Mouse (Mus musculus): ENCODE results near the gene Slc10a6. TPM values are rescaled to one million over a fixed set of nuclear protein-coding genes. Genes with fewer than 3 reads are reported as not detected.

Slc10a6 gene
- polyA plus RNA-seq, 1 experiment from 2014 or later, result 8.4 TPM

DNA sequence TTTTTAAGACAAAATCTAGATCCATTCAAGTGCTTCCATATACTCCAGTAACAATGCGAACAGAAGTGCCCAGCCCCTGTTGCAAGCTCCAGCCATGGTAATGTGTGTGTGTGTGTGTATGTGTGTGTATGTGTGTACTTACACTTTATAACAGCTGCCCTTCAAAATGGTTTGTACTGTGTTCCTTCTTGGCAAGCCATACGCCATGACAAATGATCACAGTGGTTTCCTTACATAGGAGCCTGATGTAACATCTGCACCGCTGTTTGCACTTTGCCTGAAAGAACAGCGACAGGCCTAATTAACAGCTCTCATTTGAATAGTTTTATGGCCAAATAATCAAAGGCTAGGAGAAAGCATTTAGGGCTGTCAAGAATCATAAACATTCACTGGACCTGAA, 25.6 kb upstream of the Slc10a6 start:
- no peak for ATAC-seq (ENCODE audit: insufficient number of reproducible peaks, low FRiP score, low TSS enrichment, low read depth)
- peak overlapping the region; percentile 98; the same call in 1 of the 2 replicates for H3K4me2 ChIP-seq
- H3K9ac ChIP-seq, result no peak overlapping the region
- H3K36me3 ChIP-seq, result no peaks in the 10 kb centered on the region
- WGBS, result 54% methylated on average over 4 of the region's 4 CpGs
- H3K4me1 ChIP-seq, result peaks cover 9% of the 10 kb centered on the region
- no peak overlapping the region for H3K27ac ChIP-seq
- peaks cover 3% of the 10 kb centered on the region; the same call in 1 of the 2 replicates for H3K27me3 ChIP-seq
- no peaks in the 10 kb centered on the region for H3K9me3 ChIP-seq
- peak overlapping the region; percentile 56; the same call in 1 of the 2 replicates for H3K4me3 ChIP-seq

DNA sequence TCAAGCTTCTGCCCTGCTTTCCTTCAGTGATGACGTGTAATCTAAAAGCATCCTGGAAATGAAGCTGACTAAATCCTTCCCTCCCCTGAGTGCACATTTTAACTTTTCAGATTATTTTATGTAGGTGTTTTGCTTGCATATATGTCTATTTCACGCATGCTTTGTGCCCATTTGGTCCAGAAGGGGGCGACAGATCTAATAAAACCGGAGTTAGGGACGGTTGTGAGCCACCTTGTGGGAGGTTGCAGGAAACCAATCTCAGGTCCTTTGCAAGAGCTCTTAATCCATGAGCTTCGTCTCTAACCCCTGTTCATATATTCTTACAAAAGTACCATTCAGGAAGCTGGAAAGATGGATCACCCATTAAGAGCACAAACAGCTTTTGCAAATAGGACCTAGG, 25.0 kb upstream of the Slc10a6 start:
- no peak for ATAC-seq (ENCODE audit: insufficient number of reproducible peaks, low FRiP score, low TSS enrichment, low read depth)
- no peaks in the 10 kb centered on the region for H3K36me3 ChIP-seq
- no peaks in the 10 kb centered on the region for H3K9me3 ChIP-seq
- peaks cover 3% of the 10 kb centered on the region; the same call in 1 of the 2 replicates for H3K27me3 ChIP-seq
- peaks cover 9% of the 10 kb centered on the region for H3K4me1 ChIP-seq
- H3K27ac ChIP-seq, result no peak overlapping the region
- no peak overlapping the region for H3K4me2 ChIP-seq
- no peak overlapping the region for H3K4me3 ChIP-seq
- 37% methylated on average over 6 of the region's 6 CpGs for WGBS
- H3K9ac ChIP-seq, result no peak overlapping the region

DNA sequence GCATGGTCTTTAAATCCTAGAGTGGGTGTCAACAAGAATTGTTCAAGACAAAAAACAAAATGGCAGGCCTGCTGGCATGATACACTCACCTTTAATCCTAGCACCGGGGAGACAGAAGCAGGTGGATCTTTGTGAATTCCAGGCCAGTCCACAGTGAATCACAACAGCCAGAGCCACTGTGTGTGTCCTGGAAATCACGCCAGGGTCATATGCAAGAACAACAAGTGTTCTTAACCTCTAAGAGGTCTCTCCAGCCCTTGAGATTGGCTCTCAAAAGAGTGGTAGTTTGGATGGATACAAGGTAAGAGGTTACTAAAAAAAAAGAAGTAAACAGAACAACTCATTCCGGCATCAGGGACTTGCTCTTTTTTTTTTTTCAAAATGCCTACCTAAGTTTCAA, 18.1 kb upstream of the Slc10a6 start:
- ATAC-seq (ENCODE audit: insufficient number of reproducible peaks, low FRiP score, low TSS enrichment, low read depth), result no peak
- no peak overlapping the region for H3K9ac ChIP-seq
- WGBS, result 77% methylated on average over 3 of the region's 3 CpGs
- H3K27me3 ChIP-seq, result no peaks in the 10 kb centered on the region
- H3K36me3 ChIP-seq, result no peaks in the 10 kb centered on the region
- no peaks in the 10 kb centered on the region for H3K4me1 ChIP-seq
- H3K9me3 ChIP-seq, result no peaks in the 10 kb centered on the region
- H3K27ac ChIP-seq, result no peak overlapping the region
- no peak overlapping the region for H3K4me3 ChIP-seq
- H3K4me2 ChIP-seq, result no peak overlapping the region

DNA sequence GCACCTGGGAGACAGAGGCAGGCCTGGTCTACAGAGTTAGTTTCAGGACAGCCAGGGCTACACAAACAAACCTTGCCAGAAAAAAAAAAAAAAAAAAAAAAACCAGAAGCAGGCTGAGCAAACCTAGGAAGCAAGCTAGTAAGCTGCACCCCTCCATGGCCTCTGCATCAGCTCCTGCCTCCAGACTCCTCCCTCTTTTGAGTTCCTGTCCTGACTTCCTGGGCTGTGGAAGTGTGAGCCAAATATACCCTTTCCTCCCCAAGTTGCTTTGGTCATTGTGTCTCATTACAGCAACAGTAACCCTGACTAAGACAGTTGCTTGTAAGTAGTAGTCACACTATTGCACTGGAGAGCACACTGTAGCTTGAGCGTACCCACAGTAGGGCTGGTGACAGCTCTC, 15.0 kb upstream of the Slc10a6 start:
- Histone ChIP-seq H3K27ac (no peak overlapping the region), H3K4me1 (no peaks in the 10 kb centered on the region), H3K27me3 (no peaks in the 10 kb centered on the region), H3K36me3 (no peaks in the 10 kb centered on the region), H3K9ac (no peak overlapping the region), H3K4me3 (no peak overlapping the region), H3K9me3 (no peaks in the 10 kb centered on the region), H3K4me2 (no peak overlapping the region)
- no peak for ATAC-seq (ENCODE audit: insufficient number of reproducible peaks, low FRiP score, low TSS enrichment, low read depth)
- 94% methylated on average over 1 of the region's 1 CpGs for WGBS

DNA sequence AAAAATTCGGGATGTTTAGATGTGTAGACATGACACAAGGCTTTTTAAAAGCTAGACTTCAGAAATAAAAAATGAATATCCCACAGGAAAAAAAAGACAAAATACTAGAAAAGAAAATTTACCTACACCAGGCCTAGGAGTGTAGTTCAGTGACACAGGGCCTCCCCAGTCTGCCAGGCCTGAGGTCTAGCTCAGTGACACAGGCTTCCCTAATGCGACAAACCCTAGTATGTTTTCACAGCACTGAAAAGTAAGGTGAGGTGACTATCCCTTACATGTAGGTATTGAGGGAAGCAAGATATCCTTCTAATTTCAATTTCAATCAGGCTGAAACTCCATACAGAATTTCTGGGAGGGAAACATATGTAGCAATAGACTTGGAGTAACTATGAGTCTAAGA, 8.0 kb upstream of the Slc10a6 start:
- no peak overlapping the region for H3K9ac ChIP-seq
- WGBS, result 71% methylated on average over 2 of the region's 2 CpGs
- no peaks in the 10 kb centered on the region for H3K9me3 ChIP-seq
- H3K27ac ChIP-seq, result no peak overlapping the region
- H3K4me3 ChIP-seq, result no peak overlapping the region
- no peak overlapping the region for H3K4me2 ChIP-seq
- H3K4me1 ChIP-seq, result no peaks in the 10 kb centered on the region
- ATAC-seq (ENCODE audit: insufficient number of reproducible peaks, low FRiP score, low TSS enrichment, low read depth), result no peak
- H3K36me3 ChIP-seq, result no peaks in the 10 kb centered on the region
- H3K27me3 ChIP-seq, result no peaks in the 10 kb centered on the region

DNA sequence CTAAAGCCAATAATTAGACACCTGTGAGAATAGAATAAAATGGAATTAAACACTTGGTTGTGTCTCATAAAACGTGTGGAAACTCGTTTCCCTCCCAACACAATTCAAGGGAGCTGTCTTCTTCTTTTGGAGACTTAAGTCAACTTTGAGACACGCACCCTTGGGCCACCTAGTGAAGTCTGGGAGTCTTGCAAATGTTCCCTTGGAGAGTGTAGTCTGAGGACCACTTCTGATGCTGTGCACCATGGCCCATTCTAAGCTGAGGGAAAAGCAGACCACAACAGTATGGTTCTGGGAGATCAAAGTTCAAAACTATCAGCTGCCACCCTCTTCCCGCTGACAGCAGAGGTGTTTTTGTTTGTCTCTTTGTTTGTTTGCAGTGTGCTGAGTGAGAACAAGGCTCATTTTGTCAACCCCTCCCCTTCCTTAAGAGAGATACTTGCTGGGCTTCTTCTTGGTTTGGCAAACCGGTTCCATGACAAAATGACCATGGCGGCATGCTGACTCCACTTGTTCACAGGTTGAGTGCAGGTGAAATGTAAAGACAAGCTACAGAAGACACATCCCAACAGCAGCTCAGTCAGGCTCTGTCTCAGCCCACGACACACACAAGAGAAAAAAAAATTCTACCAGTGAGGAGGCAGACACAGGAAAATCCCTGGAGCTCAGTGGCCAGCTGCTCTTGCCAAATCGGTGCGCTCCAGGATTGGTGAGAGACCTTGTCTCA, 814 bp upstream of the Slc10a6 start:
- Histone ChIP-seq H3K36me3 (no peaks in the 10 kb centered on the region), H3K4me1 (peaks cover 15% of the 10 kb centered on the region; the same call in 1 of the 2 replicates), H3K4me2 (no peak overlapping the region), H3K4me3 (no peak overlapping the region), H3K27me3 (no peaks in the 10 kb centered on the region), H3K9ac (no peak overlapping the region), H3K9me3 (no peaks in the 10 kb centered on the region), H3K27ac (no peak overlapping the region; the same call in 1 of the 2 replicates)
- no peak for ATAC-seq (ENCODE audit: insufficient number of reproducible peaks, low FRiP score, low TSS enrichment, low read depth)
- WGBS, result 61% methylated on average over 9 of the region's 9 CpGs

DNA sequence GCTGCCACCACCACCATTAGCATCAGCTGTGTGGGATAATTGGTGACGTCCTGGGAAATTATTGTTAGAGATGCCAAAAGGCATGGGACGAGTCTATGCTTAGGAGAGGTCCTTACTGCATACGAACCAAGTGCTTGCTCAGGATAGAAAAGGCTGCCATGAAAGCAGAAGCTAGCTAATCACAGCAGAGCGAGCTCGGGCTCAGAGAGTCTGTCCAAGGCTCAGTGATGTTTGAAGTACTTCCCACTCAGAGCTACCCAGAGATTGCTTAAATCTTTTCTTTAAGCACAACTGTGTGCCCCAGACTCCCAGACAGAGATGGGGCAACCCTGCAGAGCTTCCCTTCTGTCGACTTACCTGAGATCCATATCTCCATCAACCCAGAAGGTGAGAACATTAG, 704 bp downstream of the Slc10a6 start:
- H3K4me3 ChIP-seq, result no peak overlapping the region
- H3K27me3 ChIP-seq, result no peaks in the 10 kb centered on the region
- peak overlapping the region; percentile 62 for H3K27ac ChIP-seq
- no peaks in the 10 kb centered on the region for H3K9me3 ChIP-seq
- H3K4me1 ChIP-seq, result peaks cover 15% of the 10 kb centered on the region; the same call in 1 of the 2 replicates
- H3K4me2 ChIP-seq, result no peak overlapping the region
- 73% methylated on average over 6 of the region's 6 CpGs for WGBS
- ATAC-seq (ENCODE audit: insufficient number of reproducible peaks, low FRiP score, low TSS enrichment, low read depth), result no peak
- H3K36me3 ChIP-seq, result no peaks in the 10 kb centered on the region
- H3K9ac ChIP-seq, result no peak overlapping the region

DNA sequence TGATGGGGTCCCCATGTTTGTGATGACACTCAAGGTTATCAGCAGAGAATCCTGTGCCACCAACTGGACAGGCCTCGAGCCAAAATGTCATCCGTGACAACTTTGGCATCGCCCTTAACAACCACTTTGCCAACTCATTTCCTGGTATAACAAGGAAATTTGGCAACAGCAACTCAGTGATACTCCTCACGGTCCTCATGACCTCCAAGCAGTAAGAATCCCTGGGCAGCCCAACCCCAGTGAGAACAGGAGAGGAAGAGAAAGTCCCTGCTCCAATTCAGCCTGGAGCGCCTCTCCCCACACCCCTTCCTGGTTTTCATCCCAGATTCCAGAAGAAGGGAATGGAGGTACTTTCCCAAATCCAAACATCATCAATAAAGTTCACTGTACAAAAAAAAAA, 4.4 kb downstream of the Slc10a6 start:
- H3K4me3 ChIP-seq, result no peak overlapping the region
- H3K9me3 ChIP-seq, result no peaks in the 10 kb centered on the region
- 91% methylated on average over 5 of the region's 5 CpGs for WGBS
- H3K4me1 ChIP-seq, result peaks cover 20% of the 10 kb centered on the region
- no peak overlapping the region for H3K4me2 ChIP-seq
- no peaks in the 10 kb centered on the region for H3K27me3 ChIP-seq
- no peak overlapping the region for H3K9ac ChIP-seq
- H3K27ac ChIP-seq, result no peak overlapping the region
- no peaks in the 10 kb centered on the region for H3K36me3 ChIP-seq
- ATAC-seq (ENCODE audit: insufficient number of reproducible peaks, low FRiP score, low TSS enrichment, low read depth), result no peak

DNA sequence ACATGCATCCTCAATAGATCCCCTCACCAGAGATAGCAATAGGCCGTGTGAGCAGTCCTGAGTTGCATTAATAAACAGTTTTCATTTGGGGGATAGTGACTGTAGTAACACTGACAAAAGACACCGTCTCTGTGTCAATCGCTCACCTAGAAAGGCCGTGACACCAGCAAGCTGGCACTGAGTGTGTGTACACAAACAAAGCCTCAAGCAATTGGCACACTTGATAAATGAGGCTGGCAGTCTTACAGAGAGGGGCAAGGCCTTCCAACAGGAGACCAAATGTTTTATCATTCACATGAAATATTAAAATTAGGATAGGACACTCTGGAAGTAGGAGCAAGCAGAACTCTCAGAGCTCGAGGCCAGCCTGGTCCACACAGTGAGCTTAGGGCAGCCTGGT, 6.9 kb downstream of the Slc10a6 start:
- H3K27ac ChIP-seq, result no peak overlapping the region
- WGBS, result 93% methylated on average over 5 of the region's 5 CpGs
- no peak overlapping the region for H3K4me3 ChIP-seq
- H3K9me3 ChIP-seq, result no peaks in the 10 kb centered on the region
- H3K9ac ChIP-seq, result no peak overlapping the region
- ATAC-seq (ENCODE audit: insufficient number of reproducible peaks, low FRiP score, low TSS enrichment, low read depth), result no peak
- no peaks in the 10 kb centered on the region for H3K27me3 ChIP-seq
- H3K4me2 ChIP-seq, result no peak overlapping the region
- peaks cover 11% of the 10 kb centered on the region for H3K4me1 ChIP-seq
- H3K36me3 ChIP-seq, result no peaks in the 10 kb centered on the region

DNA sequence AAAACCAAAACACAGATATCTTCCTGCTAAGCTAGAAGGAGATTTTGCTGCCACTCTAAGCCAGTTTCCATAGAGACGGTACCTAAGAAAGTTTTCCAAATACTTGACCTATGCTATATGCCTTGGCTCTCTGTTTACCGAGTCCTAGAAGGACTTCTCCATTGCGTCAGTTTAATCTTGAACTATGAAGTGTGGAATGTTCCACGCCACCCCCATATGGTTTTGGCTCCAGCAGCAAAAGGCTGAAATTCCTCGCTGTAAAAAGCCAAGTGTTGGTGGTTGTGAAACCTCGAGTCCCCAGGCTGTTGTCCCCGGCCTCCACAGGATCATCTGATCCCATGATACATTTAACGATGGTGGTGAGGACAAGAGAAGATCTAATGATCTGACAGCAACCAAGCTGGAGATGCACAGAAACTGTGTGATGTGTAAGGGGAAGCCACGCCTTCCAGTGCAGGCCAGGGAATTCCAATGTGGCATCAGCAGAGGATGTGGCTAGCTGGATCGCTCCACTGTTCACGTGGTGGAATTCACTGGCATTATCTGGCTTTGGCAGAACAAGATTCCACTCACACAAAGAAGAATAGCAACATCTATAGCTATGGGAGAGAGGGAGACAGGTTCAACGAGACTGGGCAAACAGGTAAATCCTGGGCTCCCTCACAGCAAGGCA, 8.8 kb downstream of the Slc10a6 start:
- Histone ChIP-seq H3K4me3 (no peak overlapping the region), H3K9me3 (no peaks in the 10 kb centered on the region), H3K4me2 (no peak overlapping the region), H3K27ac (peak overlapping the region; percentile 77), H3K9ac (no peak overlapping the region), H3K27me3 (no peaks in the 10 kb centered on the region), H3K36me3 (no peaks in the 10 kb centered on the region), H3K4me1 (peaks cover 14% of the 10 kb centered on the region)
- 0 out of 2 replicates have a peak, but pooled peaks have one; percentile 65 for ATAC-seq (ENCODE audit: insufficient number of reproducible peaks, low FRiP score, low TSS enrichment, low read depth)
- 38% methylated on average over 12 of the region's 12 CpGs for WGBS

DNA sequence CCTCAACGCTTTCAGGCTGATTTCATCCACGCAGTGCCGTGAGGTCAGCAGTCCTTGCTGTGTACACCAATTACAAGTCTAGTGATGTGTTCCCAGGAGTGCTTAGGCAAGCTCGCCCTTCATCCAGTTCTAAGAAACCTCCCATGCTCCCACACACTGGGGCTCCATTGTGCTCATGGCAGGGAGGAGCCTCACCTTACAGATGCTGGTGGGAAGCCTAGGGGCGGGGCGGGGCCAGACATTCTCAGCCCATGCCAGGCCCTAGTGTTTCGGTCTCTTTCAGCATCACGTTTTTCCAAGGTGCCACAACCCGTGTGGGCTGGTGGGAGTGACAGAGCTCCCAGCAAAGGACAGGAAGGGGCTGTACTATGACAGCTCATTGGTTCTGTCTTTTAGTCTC, 12.0 kb downstream of the Slc10a6 start:
- no peak overlapping the region for H3K4me3 ChIP-seq
- H3K4me1 ChIP-seq, result peaks cover 14% of the 10 kb centered on the region
- no peak overlapping the region for H3K4me2 ChIP-seq
- no peak for ATAC-seq (ENCODE audit: insufficient number of reproducible peaks, low FRiP score, low TSS enrichment, low read depth)
- no peak overlapping the region for H3K9ac ChIP-seq
- no peaks in the 10 kb centered on the region for H3K9me3 ChIP-seq
- H3K36me3 ChIP-seq, result no peaks in the 10 kb centered on the region
- no peaks in the 10 kb centered on the region for H3K27me3 ChIP-seq
- H3K27ac ChIP-seq, result no peak overlapping the region
- WGBS, result 70% methylated on average over 9 of the region's 9 CpGs

DNA sequence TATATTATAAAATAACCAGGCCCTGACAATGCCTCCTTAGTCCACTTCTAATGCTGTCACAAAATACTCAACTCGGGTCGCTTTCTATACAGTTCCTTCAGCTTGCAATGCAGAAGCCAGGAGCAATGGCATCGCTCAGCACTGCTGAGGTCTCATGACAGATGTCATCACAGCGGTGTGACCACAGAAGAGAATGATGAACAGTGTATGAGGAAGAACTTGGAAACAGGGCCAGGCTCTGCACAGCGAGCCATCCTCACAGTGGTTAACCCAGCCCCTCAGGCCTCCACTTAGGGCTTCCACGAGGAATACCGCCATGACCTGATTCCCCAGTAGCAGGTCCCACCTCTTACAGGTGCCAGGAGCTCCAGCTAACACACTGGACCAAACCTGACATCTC, 14.8 kb downstream of the Slc10a6 start:
- Histone ChIP-seq H3K27me3 (no peaks in the 10 kb centered on the region), H3K4me2 (no peak overlapping the region), H3K36me3 (no peaks in the 10 kb centered on the region), H3K9ac (no peak overlapping the region), H3K27ac (no peak overlapping the region), H3K4me3 (no peak overlapping the region), H3K9me3 (no peaks in the 10 kb centered on the region), H3K4me1 (peaks cover 3% of the 10 kb centered on the region; the same call in 1 of the 2 replicates)
- no peak for ATAC-seq (ENCODE audit: insufficient number of reproducible peaks, low FRiP score, low TSS enrichment, low read depth)
- WGBS, result 84% methylated on average over 7 of the region's 7 CpGs

All from limb, embryonic 15.5 days (tissue).